Mouse (Mus musculus) lung, adult 2 months (tissue): ENCODE data around the gene Ces3b. TPM values are rescaled to one million over a fixed set of nuclear protein-coding genes. Genes with fewer than 3 reads are reported as not detected.
"Not testable (repeated sequence)": the region's sequence is repeated elsewhere in the genome, so short reads cannot be mapped to it uniquely, and the experiment has no call there.

ENCODE experiments used
- DNase-seq: peaks from one replicate; pipeline ENCODE4 v3.0.0; 2022
- H3K4me1 ChIP-seq: fragments of 200-500 bp; 2 replicates; pipeline ENCODE4 v1.6.1; 2011; ENCODE audit warnings: low read length; ENCODE audit not compliant: control insufficient read depth, insufficient read depth
- H3K4me3 ChIP-seq: fragments of 200-500 bp; replicated peaks from 2 replicates; pipeline ENCODE3; 2011; ENCODE audit warnings: low read depth, mild to moderate bottlenecking, control low read depth, low read length; ENCODE audit errors: extremely low read depth
- CTCF ChIP-seq: fragments of 200-500 bp; IDR thresholded peaks from 2 replicates; pipeline ENCODE4 v1.5.1; 2011; ENCODE audit warnings: mild to moderate bottlenecking, low read length, control low read depth; ENCODE audit not compliant: insufficient read depth
- POLR2A ChIP-seq: fragments of 200-500 bp; IDR thresholded peaks from 2 replicates; pipeline ENCODE4 v1.6.1; 2011; ENCODE audit warnings: low read depth, mild to moderate bottlenecking, control low read depth, low read length, borderline replicate concordance; ENCODE audit errors: extremely low read depth
- WGBS: fragments of 180-500 bp; shearing (Covaris S2); methylation state at CpG from one replicate; pipeline ENCODE4 v1.1.7; 2018; 5-methylcytosine and 5-hydroxymethylcytosine counted together
- polyA plus RNA-seq: library from polyadenylated mRNA; depleted of rRNA; stranded (reverse); fragments of >200 nt; gene quantifications from 2 replicates; pipeline ENCODE4 v1.2.3, GENCODE M21; 2012; rRNA removed

Ces3b gene
- 0.17 and 0.24 TPM in 2 replicates for polyA plus RNA-seq

GRCm38 (mm10) chr8:105083449-105084050 is at the start of gene Ces3b:
TSS of gene Ces3b (plus strand) at chr8:105083753.
- TF ChIP-seq CTCF (no peak), POLR2A (no peak)
- no peak within 1 kb of the TSS for H3K4me3 ChIP-seq
- 47% methylated on average over 7 of the region's 7 CpGs for WGBS
- no peak for DNase-seq
- no peaks in the 10 kb centered on the region for H3K4me1 ChIP-seq

DNA sequence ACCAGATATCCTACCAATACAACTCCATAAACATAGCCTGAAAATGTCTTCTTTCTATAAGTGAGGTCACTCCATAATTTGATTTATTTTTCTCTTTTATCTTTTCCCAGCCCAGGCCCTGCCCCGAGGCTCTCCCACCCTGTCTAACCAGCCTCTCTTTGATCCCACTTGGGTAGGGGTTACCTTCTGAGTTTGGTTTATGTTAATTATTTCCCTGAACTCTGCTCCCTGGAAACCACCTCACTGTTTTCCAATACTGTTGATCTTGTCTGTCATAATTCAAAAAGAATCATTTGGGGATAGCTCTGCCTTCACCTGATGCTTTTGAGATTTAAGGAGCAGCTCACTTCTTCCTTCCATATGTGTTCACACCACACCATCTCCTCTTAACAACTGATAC is 40.0 kb upstream of the Ces3b start:
- no peak for TF ChIP-seq CTCF
- no peak for TF ChIP-seq POLR2A
- H3K4me1 ChIP-seq: no peaks in the 10 kb centered on the region; the same call in 1 of the 2 replicates
- DNase-seq: no peak
- no peak overlapping the region for H3K4me3 ChIP-seq
- WGBS: 50% methylated on average over 1 of the region's 1 CpGs

DNA sequence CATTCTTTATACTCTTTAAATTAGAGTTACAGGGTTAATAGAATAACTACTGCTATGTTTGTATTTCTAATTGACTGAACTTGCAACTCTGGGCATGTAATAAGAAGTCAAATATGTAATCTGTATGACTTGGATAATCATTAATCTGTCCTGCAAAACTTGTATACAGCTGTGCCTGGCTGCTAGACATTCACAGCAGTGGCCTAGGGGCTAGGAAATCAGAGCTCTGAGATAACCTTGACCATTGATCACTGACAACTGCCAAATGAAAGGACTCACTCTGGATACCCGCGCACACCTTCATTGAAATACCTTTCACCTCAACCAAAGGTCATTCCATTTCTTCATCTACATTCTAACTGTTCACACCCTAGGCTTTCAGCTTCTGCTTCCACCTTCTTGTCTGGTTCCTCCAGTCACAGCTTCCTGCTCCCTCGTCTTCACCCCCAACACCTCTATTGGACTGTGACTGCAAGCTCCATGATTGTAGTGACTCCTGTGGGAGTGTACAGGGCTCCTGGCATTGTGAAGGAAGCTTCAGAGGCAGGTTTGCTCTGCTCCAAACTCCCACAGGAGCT is 37.6 kb upstream of the Ces3b start:
- TF ChIP-seq POLR2A: no peak
- no peak for TF ChIP-seq CTCF
- 71% methylated on average over 3 of the region's 3 CpGs for WGBS
- no peak for DNase-seq
- Histone ChIP-seq H3K4me1 (no peaks in the 10 kb centered on the region), H3K4me3 (no peak overlapping the region)

DNA sequence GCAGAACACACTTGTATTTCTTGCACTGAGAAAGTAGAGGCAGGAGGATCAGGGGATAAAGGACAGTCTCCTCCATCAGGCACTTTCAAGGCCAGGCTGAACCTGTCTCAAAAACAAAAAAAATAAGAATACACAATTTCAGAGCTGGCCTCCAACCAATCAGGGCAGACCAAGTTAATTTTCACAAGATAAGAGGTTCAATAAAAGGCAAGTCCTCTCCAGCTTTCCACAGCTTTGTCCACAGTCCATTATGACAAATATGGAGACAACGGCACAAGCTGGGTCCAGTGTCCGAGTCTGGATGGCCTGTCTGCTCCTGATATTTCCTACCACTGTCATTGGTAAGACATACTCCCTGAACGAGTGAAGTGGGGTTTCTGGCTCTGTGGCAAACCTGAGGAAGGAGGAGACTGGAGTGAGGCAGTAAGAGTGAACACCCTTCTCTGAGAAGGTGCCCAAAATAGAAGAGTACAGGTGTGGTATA is 35.1 kb upstream of the Ces3b start, which contains the start of gene Ces3a:
Gene Ces3a (plus strand): TSS at position 231 of the 484 bp plus-strand sequence.
- WGBS: 69% methylated on average over 3 of the region's 3 CpGs
- TF ChIP-seq POLR2A: no peak
- no peak for DNase-seq
- Histone ChIP-seq H3K4me1 (no peaks in the 10 kb centered on the region), H3K4me3 (no peak within 1 kb of the TSS)

DNA sequence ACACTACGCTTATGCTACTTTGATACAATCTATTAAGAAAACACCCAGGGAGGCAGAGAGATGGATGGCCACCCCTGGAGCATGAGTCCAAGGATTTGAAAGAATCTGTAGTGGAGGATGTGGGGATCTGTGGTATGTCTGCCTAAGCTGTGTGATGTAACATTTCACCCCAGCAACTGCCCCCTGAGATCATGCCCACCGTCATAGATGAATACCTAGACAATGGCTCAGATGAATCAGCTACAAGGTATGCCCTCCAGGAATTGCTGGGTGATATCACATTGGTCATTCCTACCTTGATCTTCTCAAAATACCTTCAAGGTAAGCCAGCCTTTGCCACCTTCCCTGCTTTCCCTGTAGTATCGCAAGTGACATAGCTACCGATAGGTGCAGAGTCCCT is 27.3 kb upstream of the Ces3b start:
- H3K4me3 ChIP-seq: no peak overlapping the region
- no peaks in the 10 kb centered on the region for H3K4me1 ChIP-seq
- no peak for DNase-seq
- 89% methylated on average over 4 of the region's 4 CpGs for WGBS
- TF ChIP-seq CTCF: no peak

GRCm38 (mm10) chr8:105060056-105060455 is 23.5 kb upstream of the Ces3b start:
- H3K4me3 ChIP-seq: no peak overlapping the region
- TF ChIP-seq CTCF (no peak), POLR2A (no peak)
- H3K4me1 ChIP-seq: no peaks in the 10 kb centered on the region
- no peak for DNase-seq

DNA sequence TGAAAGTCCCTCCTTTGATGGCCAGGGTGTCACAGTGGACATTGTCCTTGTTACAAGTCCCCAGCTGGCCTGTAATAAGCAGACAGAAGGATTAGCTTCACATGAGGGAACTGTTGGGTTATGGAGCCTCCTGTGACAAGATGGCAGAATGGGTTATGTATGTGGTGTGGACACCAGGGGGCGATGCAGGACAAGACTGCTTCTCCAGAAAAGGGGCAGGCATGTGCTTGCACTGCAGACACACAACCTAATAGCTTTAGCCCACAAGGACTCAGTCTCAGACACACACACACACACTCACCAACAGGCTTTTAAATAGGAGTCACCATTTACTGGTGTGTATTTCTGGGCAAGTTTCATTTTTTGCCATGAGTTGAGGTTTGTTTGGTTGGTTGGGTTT is 16.8 kb upstream of the Ces3b start:
- WGBS: 6% methylated on average over 1 of the region's 1 CpGs
- no peaks in the 10 kb centered on the region for H3K4me1 ChIP-seq
- no peak for DNase-seq
- H3K4me3 ChIP-seq: no peak overlapping the region
- TF ChIP-seq CTCF (peak; percentile 60; the same call in 1 of the 2 replicates), POLR2A (no peak)

DNA sequence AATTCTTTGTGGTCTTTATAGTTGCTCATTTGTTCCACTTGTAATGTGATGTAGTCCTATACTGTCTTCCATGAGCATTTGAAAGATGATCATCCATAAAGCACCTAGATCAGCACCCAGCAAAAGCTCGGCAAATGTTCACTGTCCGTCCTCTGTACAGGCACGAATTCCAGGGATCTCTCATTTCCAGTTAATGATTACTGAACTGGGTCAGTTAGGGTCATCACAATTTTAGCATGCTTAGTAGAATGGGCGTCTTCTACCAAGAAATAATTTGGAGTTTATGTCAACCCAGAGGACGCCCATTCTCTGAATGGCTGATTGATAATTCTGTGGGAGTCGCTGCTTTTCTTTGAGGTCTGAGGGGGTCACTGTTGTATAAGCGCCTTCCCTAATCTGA is 15.6 kb upstream of the Ces3b start:
- not testable (repeated sequence) for H3K4me1 ChIP-seq, DNase-seq, H3K4me3 ChIP-seq
- WGBS: 73% methylated on average over 7 of the region's 7 CpGs

DNA sequence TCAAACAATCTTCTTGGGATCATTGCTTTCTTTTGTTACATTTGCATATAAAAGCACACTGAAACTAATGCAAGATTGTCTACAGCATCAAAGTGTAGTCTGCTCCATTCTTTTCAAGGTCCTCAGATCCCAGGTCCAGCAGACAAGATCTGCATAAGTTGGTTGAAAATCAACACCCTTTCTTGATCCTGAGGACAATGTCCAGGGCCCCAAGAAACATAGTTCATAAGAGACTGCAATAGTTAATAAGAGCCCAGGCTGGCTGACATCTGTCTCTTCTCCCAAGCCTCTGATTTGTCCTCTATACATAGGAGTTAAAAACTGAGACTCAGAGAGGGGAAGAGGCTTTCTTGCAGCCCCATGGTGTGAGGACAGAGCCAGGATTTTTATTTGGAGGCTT is 14.6 kb upstream of the Ces3b start:
- no peak for TF ChIP-seq POLR2A
- no peak for TF ChIP-seq CTCF
- Histone ChIP-seq H3K4me1 (no peaks in the 10 kb centered on the region), H3K4me3 (no peak overlapping the region)
- no peak for DNase-seq

DNA sequence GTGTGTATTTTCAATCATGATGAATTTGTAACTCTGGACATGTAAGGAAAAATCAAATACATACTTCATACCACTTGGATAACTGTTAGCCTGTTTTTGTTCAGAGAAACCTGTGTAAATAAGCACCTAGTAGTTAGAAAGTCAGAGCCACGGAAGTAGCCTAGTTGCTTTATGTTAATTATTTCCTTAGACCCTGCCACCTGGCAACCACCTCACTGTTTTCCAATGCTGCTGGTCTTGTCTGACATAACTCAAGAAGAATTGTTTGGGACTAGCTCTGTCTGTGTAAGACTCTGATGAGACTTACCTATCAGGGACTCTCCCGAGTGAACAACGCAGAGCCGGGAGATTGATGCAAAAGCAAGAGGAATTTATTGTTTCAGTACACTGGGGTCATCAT is 7.0 kb upstream of the Ces3b start:
- TF ChIP-seq POLR2A (no peak), CTCF (no peak)
- DNase-seq: no peak
- H3K4me3 ChIP-seq: no peak overlapping the region
- 91% methylated on average over 4 of the region's 4 CpGs for WGBS
- no peaks in the 10 kb centered on the region; the same call in 1 of the 2 replicates for H3K4me1 ChIP-seq
